Mouse (Mus musculus) hindbrain, embryonic 16.5 days (tissue): ENCODE measurements around the gene Syt1. TPM values are rescaled to one million over a fixed set of nuclear protein-coding genes. Genes with fewer than 3 reads are reported as not detected.
A peak's percentile ranks its signal among the peaks of the same experiment; 100 is the strongest.

Experiments
- ATAC-seq: fragments of 200-750 bp; cut with Nextera tagmentation; 2 replicates; pipeline ENCODE4 v1.8.0; 2017; ENCODE audit warnings: moderate TSS enrichment, moderate library complexity
- H3K27ac ChIP-seq: fragments of 300-500 bp; sonication (generic); 2 replicates; pipeline ENCODE4 v1.5.1; 2014; ENCODE audit warnings: low read depth, mild to moderate bottlenecking, control low read depth, low read length, moderate library complexity
- H3K27me3 ChIP-seq: fragments of 300-500 bp; sonication (generic); replicated peaks from 2 replicates; pipeline ENCODE4 v1.6.1; 2014; ENCODE audit warnings: low read length; ENCODE audit not compliant: control insufficient read depth, insufficient read depth
- H3K36me3 ChIP-seq: fragments of 300-500 bp; sonication (generic); 2 replicates; pipeline ENCODE4 v1.6.1; 2014; ENCODE audit warnings: mild to moderate bottlenecking, low read length, moderate library complexity, mixed read lengths; ENCODE audit not compliant: control insufficient read depth, insufficient read depth
- H3K4me1 ChIP-seq: fragments of 300-500 bp; sonication (generic); 2 replicates; pipeline ENCODE4 v1.6.1; 2014; ENCODE audit warnings: low read depth, low read length; ENCODE audit not compliant: control insufficient read depth, insufficient read depth
- H3K4me2 ChIP-seq: fragments of 300-500 bp; sonication (generic); 2 replicates; pipeline ENCODE4 v1.6.1; 2014; ENCODE audit warnings: mild to moderate bottlenecking, low read length, control low read depth, moderate library complexity
- H3K4me3 ChIP-seq: fragments of 300-500 bp; sonication (generic); 2 replicates; pipeline ENCODE4 v1.5.1; 2014; ENCODE audit warnings: mild to moderate bottlenecking, low read length, control low read depth, moderate library complexity
- H3K9ac ChIP-seq: fragments of 300-500 bp; sonication (generic); 2 replicates; pipeline ENCODE4 v1.6.1; 2014; ENCODE audit warnings: low read depth, mild to moderate bottlenecking, control low read depth, low read length, moderate library complexity
- H3K9me3 ChIP-seq: fragments of 300-500 bp; sonication (generic); 2 replicates; pipeline ENCODE4 v1.6.1; 2014; ENCODE audit warnings: mild to moderate bottlenecking, low read length, moderate library complexity; ENCODE audit not compliant: control insufficient read depth
- WGBS: fragments of 180-500 bp; shearing (Covaris S2); extraction: QIAGEN DNeasy Blood & Tissue Kit; methylation state at CpG from one replicate; pipeline ENCODE4 v1.1.7; 2014; 5-methylcytosine and 5-hydroxymethylcytosine counted together
- polyA plus RNA-seq: library from polyadenylated mRNA; unstranded; fragments of >200 nt; fragmentation: Nextera tagmentation; extraction: Ambion mirVana; gene quantifications from 2 replicates; pipeline ENCODE4 v1.2.1, GENCODE M21; 2015

Gene Syt1
- polyA plus RNA-seq, 1 experiment from 2014 or later, result 149 TPM

DNA sequence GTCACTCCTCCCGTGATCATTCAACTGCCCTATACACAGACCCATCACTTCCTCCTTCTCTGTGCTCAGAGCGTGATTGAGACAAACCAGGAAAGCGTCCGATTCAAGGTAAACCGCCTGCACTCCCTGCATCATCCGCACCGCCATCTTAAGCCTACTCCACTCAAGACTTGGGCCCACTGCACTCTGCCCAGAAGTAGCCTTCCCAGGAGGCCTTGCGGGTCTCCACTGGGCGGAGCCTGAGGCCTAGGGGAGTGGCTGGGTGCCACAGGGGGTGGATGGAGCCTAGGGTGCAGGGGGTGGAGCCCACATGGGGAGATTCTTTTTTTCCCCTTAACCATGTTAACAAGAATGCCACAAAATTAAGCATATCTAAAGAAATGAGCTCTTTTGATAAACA is 310.8 kb downstream of the Syt1 start, which contains the start of gene Gm5136:
Gene Gm5136, minus strand, starts transcription at position 215 of the 400 bp plus-strand sequence.
- Histone ChIP-seq H3K4me2 (no peak within 1 kb of the TSS), H3K27me3 (no peaks in the 10 kb centered on the region), H3K4me1 (peaks cover 4% of the 10 kb centered on the region; the same call in 1 of the 2 replicates), H3K27ac (no peak within 1 kb of the TSS), H3K4me3 (no peak within 1 kb of the TSS), H3K9ac (no peak within 1 kb of the TSS), H3K36me3 (no peaks in the 10 kb centered on the region), H3K9me3 (no peaks in the 10 kb centered on the region)
- ATAC-seq, result peak; percentile 51; the same call in 1 of the 2 replicates
- WGBS, result 96% methylated on average over 9 of the region's 9 CpGs

GRCm38 (mm10) chr10:108697062-108697461 is 313.7 kb downstream of the Syt1 start:
- Histone ChIP-seq H3K4me2 (no peak overlapping the region), H3K27me3 (no peaks in the 10 kb centered on the region), H3K9me3 (no peaks in the 10 kb centered on the region), H3K9ac (no peak overlapping the region), H3K36me3 (no peaks in the 10 kb centered on the region), H3K4me3 (no peak overlapping the region), H3K27ac (0 out of 2 replicates have a peak overlapping the region, but pooled peaks have one; percentile 31), H3K4me1 (peaks cover 4% of the 10 kb centered on the region; the same call in 1 of the 2 replicates)
- no peak for ATAC-seq
- 58% methylated on average over 5 of the region's 5 CpGs for WGBS

DNA sequence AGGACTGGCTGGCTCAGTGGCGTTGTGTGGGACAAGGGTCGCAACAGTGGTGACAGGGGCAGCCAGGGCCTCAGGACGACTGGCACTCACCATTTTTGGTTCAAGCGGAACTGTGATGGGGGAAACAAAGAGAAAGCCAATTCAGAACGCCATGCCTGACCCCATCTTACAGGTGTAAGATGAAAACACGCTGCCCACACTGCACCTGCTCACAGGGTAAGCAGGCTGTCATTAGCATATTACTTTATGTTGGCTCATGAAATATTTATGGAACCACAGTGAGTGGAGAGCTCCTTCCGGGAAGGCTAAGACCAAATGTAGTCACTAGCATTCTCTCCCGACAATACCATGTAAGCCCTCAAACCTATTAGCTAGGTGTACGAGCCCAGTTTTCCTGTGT is 319.8 kb downstream of the Syt1 start:
- no peaks in the 10 kb centered on the region for H3K4me1 ChIP-seq
- no peak overlapping the region for H3K4me2 ChIP-seq
- no peak overlapping the region for H3K27ac ChIP-seq
- H3K4me3 ChIP-seq, result no peak overlapping the region
- H3K9ac ChIP-seq, result no peak overlapping the region
- H3K27me3 ChIP-seq, result no peaks in the 10 kb centered on the region
- H3K36me3 ChIP-seq, result no peaks in the 10 kb centered on the region
- H3K9me3 ChIP-seq, result no peaks in the 10 kb centered on the region
- ATAC-seq, result no peak
- WGBS, result 47% methylated on average over 9 of the region's 9 CpGs

GRCm38 (mm10) chr10:108686696-108687095 is 324.1 kb downstream of the Syt1 start:
- Histone ChIP-seq H3K9me3 (no peaks in the 10 kb centered on the region), H3K36me3 (no peaks in the 10 kb centered on the region), H3K4me2 (no peak overlapping the region), H3K27ac (no peak overlapping the region), H3K27me3 (no peaks in the 10 kb centered on the region), H3K4me1 (no peaks in the 10 kb centered on the region), H3K9ac (no peak overlapping the region), H3K4me3 (no peak overlapping the region)
- 77% methylated on average over 4 of the region's 4 CpGs for WGBS
- ATAC-seq, result no peak

DNA sequence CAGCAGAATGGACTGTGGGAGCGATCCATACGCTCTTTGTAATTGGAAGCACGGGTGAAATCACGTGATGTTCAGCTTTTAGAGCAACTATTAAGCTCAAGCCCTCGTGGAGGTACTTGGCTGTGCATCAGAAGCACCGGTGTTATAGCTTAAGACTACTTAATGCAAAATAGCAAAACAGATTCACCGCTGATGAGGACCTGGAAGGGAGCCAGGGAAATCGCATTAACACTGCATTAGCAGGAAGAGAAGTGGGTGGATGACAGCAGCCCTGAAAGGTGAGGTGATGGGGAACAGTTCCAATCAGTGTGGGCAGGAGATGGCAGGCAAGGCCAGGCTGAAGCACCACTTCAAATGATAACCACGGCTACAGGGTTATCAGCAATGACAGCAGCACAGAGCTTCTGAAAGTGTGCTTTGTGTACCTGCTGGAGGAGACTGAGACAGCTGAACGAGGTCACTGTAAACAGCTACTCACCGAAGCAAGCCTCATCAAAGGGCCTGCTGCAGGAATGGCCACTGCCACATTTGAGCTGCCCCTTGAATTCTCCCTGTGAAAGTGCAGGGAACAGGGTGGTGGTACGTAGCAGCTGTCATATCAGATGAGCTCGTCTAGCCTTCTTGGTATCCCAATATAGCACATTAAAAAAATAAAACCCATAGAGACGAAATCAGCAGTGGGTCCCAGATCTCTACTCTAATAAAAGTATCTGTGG is 330.9 kb downstream of the Syt1 start:
- Histone ChIP-seq H3K9me3 (no peaks in the 10 kb centered on the region), H3K9ac (no peak overlapping the region), H3K36me3 (no peaks in the 10 kb centered on the region), H3K27me3 (no peaks in the 10 kb centered on the region), H3K4me1 (peaks cover 6% of the 10 kb centered on the region; the same call in 1 of the 2 replicates), H3K4me3 (no peak overlapping the region), H3K27ac (peak overlapping the region; percentile 67), H3K4me2 (no peak overlapping the region)
- 50% methylated on average over 14 of the region's 14 CpGs for WGBS
- peak; percentile 79 for ATAC-seq

GRCm38 (mm10) chr10:108677053-108677452 is 333.7 kb downstream of the Syt1 start:
- no peak overlapping the region for H3K9ac ChIP-seq
- no peaks in the 10 kb centered on the region for H3K27me3 ChIP-seq
- no peak for ATAC-seq
- H3K4me1 ChIP-seq, result peaks cover 6% of the 10 kb centered on the region; the same call in 1 of the 2 replicates
- 85% methylated on average over 8 of the region's 8 CpGs for WGBS
- no peaks in the 10 kb centered on the region for H3K36me3 ChIP-seq
- H3K4me2 ChIP-seq, result no peak overlapping the region
- no peak overlapping the region for H3K4me3 ChIP-seq
- no peaks in the 10 kb centered on the region for H3K9me3 ChIP-seq
- no peak overlapping the region for H3K27ac ChIP-seq

DNA sequence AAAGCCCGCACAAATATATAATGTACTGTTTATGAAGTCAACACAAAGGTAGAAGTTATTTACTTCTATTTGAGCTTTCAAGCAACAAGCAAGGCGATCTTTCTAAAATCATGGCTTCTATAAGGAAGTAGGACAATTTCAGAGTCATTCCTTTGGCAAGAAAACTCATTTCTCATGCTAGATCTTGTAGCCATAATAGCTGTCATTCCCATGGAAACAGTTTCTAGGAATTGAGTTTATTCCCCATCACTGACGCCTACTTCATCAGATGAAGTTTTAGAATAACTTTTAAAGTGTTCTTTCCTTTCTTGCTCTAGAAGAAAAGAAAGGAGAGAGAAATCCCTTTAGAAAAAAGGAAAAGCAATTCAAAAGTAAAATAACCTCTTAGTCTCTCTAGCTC is 341.8 kb downstream of the Syt1 start:
- Histone ChIP-seq H3K9ac (no peak overlapping the region), H3K4me3 (no peak overlapping the region), H3K27ac (no peak overlapping the region), H3K27me3 (no peaks in the 10 kb centered on the region), H3K36me3 (no peaks in the 10 kb centered on the region), H3K4me2 (no peak overlapping the region), H3K4me1 (no peaks in the 10 kb centered on the region), H3K9me3 (no peaks in the 10 kb centered on the region)
- 85% methylated on average over 3 of the region's 3 CpGs for WGBS
- no peak for ATAC-seq

DNA sequence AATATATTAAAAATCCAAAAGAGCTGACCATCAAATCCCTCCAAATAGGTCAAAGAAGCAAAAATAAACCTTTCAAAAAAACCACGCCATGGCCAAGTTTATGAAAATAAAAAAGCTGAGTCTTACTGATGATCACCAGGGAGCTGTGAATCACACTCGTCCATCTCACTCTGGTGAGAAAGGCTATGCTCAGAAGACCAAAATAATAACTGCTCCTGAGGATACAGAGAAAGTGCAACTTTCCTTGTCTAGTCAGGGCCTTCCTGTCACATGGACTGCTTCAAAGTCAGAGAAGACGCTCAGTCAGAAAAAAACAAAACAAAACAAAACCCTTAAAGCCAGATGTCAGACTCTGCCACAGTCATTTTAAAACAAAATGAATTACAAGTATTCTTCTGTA is 350.5 kb downstream of the Syt1 start:
- Histone ChIP-seq H3K27me3 (no peaks in the 10 kb centered on the region), H3K9ac (no peak overlapping the region), H3K4me2 (no peak overlapping the region), H3K36me3 (no peaks in the 10 kb centered on the region), H3K4me1 (no peaks in the 10 kb centered on the region), H3K4me3 (no peak overlapping the region), H3K9me3 (no peaks in the 10 kb centered on the region), H3K27ac (no peak overlapping the region)
- WGBS, result 75% methylated on average over 3 of the region's 3 CpGs
- ATAC-seq, result no peak

- no peaks in the 10 kb centered on the region for H3K9me3 ChIP-seq
- H3K36me3 ChIP-seq, result no peaks in the 10 kb centered on the region
- no peaks in the 10 kb centered on the region for H3K27me3 ChIP-seq
- no peak overlapping the region for H3K4me3 ChIP-seq
- no peak for ATAC-seq
- no peak overlapping the region for H3K27ac ChIP-seq
- no peaks in the 10 kb centered on the region for H3K4me1 ChIP-seq
- WGBS, result 72% methylated on average over 2 of the region's 2 CpGs
- no peak overlapping the region for H3K9ac ChIP-seq
- no peak overlapping the region for H3K4me2 ChIP-seq
These were observed 352.5 kb downstream of the Syt1 start for GRCm38 (mm10) chr10:108658300-108658699.
